In genomic region chr2:60688150-60688549, GRCm38 (mm10) we compare ENCODE assay signal across 23 mouse cellular contexts. TPM values are rescaled to one million over a fixed set of nuclear protein-coding genes. Genes with fewer than 3 reads are reported as not detected.
"Had no signal": no experiment of that assay in that cellular context is flagged by ENCODE, and none has a peak within 500 bp of the region (broad histone marks: within the 10 kb centered on the region; RNA-seq: fewer than 3 reads in every experiment).

No protein-coding gene starts in this region.

- H3K27me3 ChIP-seq: heart, embryonic 12.5 days; heart, embryonic 13.5 days; heart, embryonic 15.5 days; hindbrain, embryonic 12.5 days; hindbrain, embryonic 13.5 days; hindbrain, embryonic 15.5 days; intestine, embryonic 15.5 days; kidney, embryonic 15.5 days had no signal

- H3K4me2 ChIP-seq: hindbrain, embryonic 12.5 days; hindbrain, embryonic 13.5 days; hindbrain, embryonic 14.5 days; hindbrain, embryonic 15.5 days had no signal

- H3K36me3 ChIP-seq: heart, embryonic 10.5 days; heart, embryonic 12.5 days; heart, embryonic 13.5 days; heart, embryonic 15.5 days; hindbrain, embryonic 10.5 days; hindbrain, embryonic 12.5 days; hindbrain, embryonic 13.5 days; hindbrain, embryonic 15.5 days; intestine, embryonic 15.5 days; kidney, embryonic 15.5 days had no signal

- H3K4me3 ChIP-seq: heart, embryonic 12.5 days; heart, embryonic 13.5 days; heart, embryonic 15.5 days; hindbrain, embryonic 10.5 days; hindbrain, embryonic 12.5 days; hindbrain, embryonic 13.5 days; hindbrain, embryonic 15.5 days; intestine, embryonic 15.5 days; kidney, embryonic 15.5 days; layer of hippocampus, adult 2 months had no signal

- DNase-seq: kidney, adult 11 months; kidney, adult 2 months; kidney, adult 8-10 months; kidney, adult 9 months; kidney, postnatal 14 days; layer of hippocampus, adult 9-11 months; layer of hippocampus, postnatal 36 days had no signal

- H3K27ac ChIP-seq: hindbrain, embryonic 12.5 days; hindbrain, embryonic 13.5 days; hindbrain, embryonic 14.5 days; hindbrain, embryonic 15.5 days; hindbrain, postnatal 0 days; layer of hippocampus, adult 2 months had no signal

RNA-seq across cellular contexts. Expression of gene Itgb6, which starts 34.3 kb away (rescaled TPM):
- total RNA-seq: hematopoietic stem cell, adult 5-6 weeks; layer of hippocampus, adult 2 months; left cerebral cortex, adult 18-20 months had no signal
- polyA plus RNA-seq: hindbrain, embryonic 14.5 days; hindbrain, embryonic 15.5 days; inflammation-experienced regulatory T-cells, adult 6 months had no signal
